Mouse (Mus musculus) heart, adult 2 months (tissue): Measurements from ENCODE around the gene Gm17455. TPM values are rescaled to one million over a fixed set of nuclear protein-coding genes. Genes with fewer than 3 reads are reported as not detected.
A peak's percentile ranks its signal among the peaks of the same experiment; 100 is the strongest.

Experiments
- DNase-seq, 2 experiments: peaks; one replicate each; pipeline ENCODE4 v3.0.0; 2021
- H3K27ac ChIP-seq: fragments of 200-600 bp; 2 replicates; pipeline ENCODE4 v1.8.1; 2022
- H3K27me3 ChIP-seq: fragments of 200-500 bp; 2 replicates; pipeline ENCODE4 v1.6.1; 2012; ENCODE audit warnings: mild to moderate bottlenecking, low read length, inconsistent platforms, mixed read lengths; ENCODE audit not compliant: control insufficient read depth, insufficient read depth
- H3K36me3 ChIP-seq: fragments of 200-500 bp; 2 replicates; pipeline ENCODE4 v1.6.1; 2012; ENCODE audit warnings: low read length, inconsistent platforms; ENCODE audit not compliant: control insufficient read depth, insufficient read depth
- H3K4me1 ChIP-seq: fragments of 200-500 bp; 2 replicates; pipeline ENCODE4 v1.6.1; 2011; ENCODE audit warnings: low read length; ENCODE audit not compliant: control insufficient read depth, insufficient read depth
- H3K4me3 ChIP-seq: fragments of 200-600 bp; 2 replicates; pipeline ENCODE4 v1.8.1; 2022
- H3K79me2 ChIP-seq: fragments of 200-500 bp; replicated peaks from 2 replicates; pipeline ENCODE4 v1.6.1; 2012; ENCODE audit warnings: mild to moderate bottlenecking, inconsistent platforms, low read length, moderate library complexity, mixed read lengths; ENCODE audit not compliant: control insufficient read depth, insufficient read depth
- H3K9ac ChIP-seq: fragments of 200-500 bp; 2 replicates; pipeline ENCODE4 v1.6.1; 2012; ENCODE audit warnings: low read depth, mild to moderate bottlenecking, control low read depth, inconsistent platforms, low read length, mixed read lengths
- CTCF ChIP-seq: fragments of 200-600 bp; IDR thresholded peaks from 2 replicates; pipeline ENCODE4 v1.8.1; 2022; ENCODE audit warnings: antibody characterized with exemption, mild to moderate bottlenecking, moderate library complexity
- EP300 ChIP-seq: fragments of 200-500 bp; IDR thresholded peaks from 2 replicates; pipeline ENCODE4 v1.6.1; 2011; ENCODE audit warnings: low read depth, low read length, control low read depth; ENCODE audit not compliant: insufficient read depth
- POLR2A ChIP-seq: fragments of 200-500 bp; IDR thresholded peaks from 2 replicates; pipeline ENCODE4 v1.6.1; 2011; ENCODE audit warnings: mild to moderate bottlenecking, low read depth, low read length, control low read depth; ENCODE audit not compliant: insufficient read depth
- WGBS: fragments of 180-500 bp; shearing (Covaris S2); methylation state at CpG from one replicate; pipeline ENCODE4 v1.1.7; 2018; 5-methylcytosine and 5-hydroxymethylcytosine counted together
- intact Hi-C: fragments of 180-260 bp; cut with DNase I; formaldehyde crosslinking; loops from one replicate; pipeline ENCODE4 v1.15.1; 2025
- long read RNA-seq: library from polyadenylated mRNA; stranded (forward); transcript quantifications from one replicate; pipeline ENCODE4 v2.0.0, GENCODE M21; 2021
- polyA plus RNA-seq: library from polyadenylated mRNA; depleted of rRNA; stranded (reverse); fragments of >200 nt; gene quantifications from 2 replicates; pipeline ENCODE4 v1.2.3, GENCODE M21; 2012; rRNA removed
- total RNA-seq, 2 experiments: library from RNA; stranded (reverse); gene quantifications; 2 replicates each; pipeline ENCODE4 v1.2.3; 2021

Gm17455 gene
- total RNA-seq (not detected), polyA plus RNA-seq (0.56 and 1.9 TPM in 2 replicates)
- long read RNA-seq = 0 reads

DNA sequence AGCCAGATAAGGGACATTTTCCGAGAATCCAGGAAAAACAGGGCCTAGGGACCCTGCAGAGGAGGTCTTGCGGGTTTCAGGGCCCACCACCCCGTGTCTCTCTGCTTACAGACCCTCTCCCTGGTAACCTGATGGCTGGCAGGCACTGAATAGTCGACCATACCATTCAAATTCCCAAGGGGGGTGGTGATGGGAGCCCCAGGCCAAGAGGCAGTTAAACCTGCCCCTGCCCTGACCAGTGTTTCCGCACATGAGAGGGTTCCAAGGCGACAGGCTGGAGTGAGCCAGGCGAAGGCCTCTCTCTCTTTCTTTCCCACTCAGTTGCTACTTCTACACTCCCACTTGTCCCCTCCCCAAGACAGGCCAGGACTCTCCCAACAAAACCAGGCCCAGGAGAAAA lies at the start of gene Gm17455:
Gm17455 (plus strand) TSS at position 278 of the 400 bp plus-strand sequence.
- Histone ChIP-seq H3K4me1 (no peaks in the 10 kb centered on the region; the same call in 1 of the 2 replicates), H3K36me3 (no peaks in the 10 kb centered on the region), H3K4me3 (no peak within 1 kb of the TSS), H3K79me2 (no peaks in the 10 kb centered on the region), H3K9ac (no peak within 1 kb of the TSS), H3K27me3 (no peaks in the 10 kb centered on the region), H3K27ac (no peak within 1 kb of the TSS)
- intact Hi-C loops = no loop called here
- TF ChIP-seq EP300 (no peak), CTCF (no peak), POLR2A (no peak)
- 80% methylated on average over 7 of the region's 7 CpGs for whole genome bisulfite sequencing
- no peak for DNase-seq

GRCm38 (mm10) chr10:60350077-60350804 lies 49.3 kb upstream of the Gm17455 start:
- Histone ChIP-seq H3K4me1 (peaks cover 25% of the 10 kb centered on the region), H3K4me3 (peak overlapping the region; percentile 47), H3K9ac (peak overlapping the region; percentile 10; the same call in 1 of the 2 replicates), H3K27me3 (no peaks in the 10 kb centered on the region), H3K36me3 (no peaks in the 10 kb centered on the region), H3K79me2 (no peaks in the 10 kb centered on the region), H3K27ac (peak overlapping the region; percentile 86)
- WGBS = 28% methylated on average over 5 of the region's 5 CpGs
- no peak for DNase-seq
- TF ChIP-seq EP300 = no peak
- no peak for TF ChIP-seq CTCF
- no peak for TF ChIP-seq POLR2A
- intact Hi-C loops = no loop called here

GRCm38 (mm10) chr10:60350805-60351167 lies 48.7 kb upstream of the Gm17455 start:
- H3K36me3 ChIP-seq = no peaks in the 10 kb centered on the region
- TF ChIP-seq EP300 (no peak), CTCF (no peak), POLR2A (no peak)
- H3K27ac ChIP-seq = peak overlapping the region; percentile 86
- peak; percentile 91 to 97 for DNase-seq
- H3K9ac ChIP-seq = no peak overlapping the region; the same call in 1 of the 2 replicates
- peak overlapping the region; percentile 47 for H3K4me3 ChIP-seq
- peaks cover 25% of the 10 kb centered on the region for H3K4me1 ChIP-seq
- intact Hi-C loops = no loop called here
- WGBS = 22% methylated on average over 3 of the region's 3 CpGs
- H3K27me3 ChIP-seq = no peaks in the 10 kb centered on the region
- H3K79me2 ChIP-seq = no peaks in the 10 kb centered on the region

GRCm38 (mm10) chr10:60351248-60351647 lies 48.3 kb upstream of the Gm17455 start:
- peaks cover 25% of the 10 kb centered on the region for H3K4me1 ChIP-seq
- intact Hi-C loops = no loop called here

GRCm38 (mm10) chr10:60351761-60352455 lies 47.6 kb upstream of the Gm17455 start:
- WGBS = 26% methylated on average over 7 of the region's 7 CpGs
- H3K4me3 ChIP-seq = no peak overlapping the region
- H3K36me3 ChIP-seq = no peaks in the 10 kb centered on the region
- H3K27ac ChIP-seq = peak overlapping the region; percentile 86
- DNase-seq = peak; percentile 80 to 89
- peaks cover 24% of the 10 kb centered on the region for H3K4me1 ChIP-seq
- intact Hi-C loops = no loop called here
- TF ChIP-seq POLR2A (peak; percentile 60), EP300 (0 out of 2 replicates have a peak, but pooled peaks have one; percentile 8), CTCF (no peak)
- no peaks in the 10 kb centered on the region for H3K27me3 ChIP-seq
- no peaks in the 10 kb centered on the region for H3K79me2 ChIP-seq
- H3K9ac ChIP-seq = 0 out of 2 replicates have a peak overlapping the region, but pooled peaks have one; percentile 14

More at GRCm38 (mm10) chr10:60351248-60351647, 48.3 kb upstream of the Gm17455 start:
- TF ChIP-seq EP300 (no peak), POLR2A (no peak), CTCF (no peak)
- peak in 1 of 2 experiments; percentile 56 for DNase-seq
- H3K79me2 ChIP-seq = no peaks in the 10 kb centered on the region
- WGBS = 22% methylated on average over 3 of the region's 3 CpGs
- H3K27ac ChIP-seq = peak overlapping the region; percentile 86
- H3K4me3 ChIP-seq = no peak overlapping the region
- H3K36me3 ChIP-seq = no peaks in the 10 kb centered on the region
- H3K27me3 ChIP-seq = no peaks in the 10 kb centered on the region
- peak overlapping the region; percentile 14; the same call in 1 of the 2 replicates for H3K9ac ChIP-seq
